Comparison of ENCODE assay signal across 8 mouse cellular contexts in genomic region chr4:149049351-149050159, GRCm38 (mm10). TPM values are rescaled to one million over a fixed set of nuclear protein-coding genes. Genes with fewer than 3 reads are reported as not detected.
A peak's percentile ranks its signal among the peaks of the same experiment; 100 is the strongest.
DNase-seq lines count a peak whose midpoint lies in the region; TF ChIP-seq lines count a peak whose summit lies in the region.

No protein-coding gene starts in this region.

- no peak overlapping the region for H3K4me3 ChIP-seq in kidney, adult 2 months (ENCODE audit: insufficient read depth, low read depth, low read length)

- TF ChIP-seq POLR2A in kidney, adult 2 months (IDR thresholded peaks at IDR 0.05; ENCODE audit: low read depth, low read length): no peak

- H3K36me3 ChIP-seq in kidney, adult 2 months (ENCODE audit: control insufficient read depth, insufficient read depth, low read length): no peaks in the 10 kb centered on the region

- peak overlapping the region; percentile 44 for H3K27ac ChIP-seq in kidney, adult 2 months (ENCODE audit: insufficient read depth, low read depth, low read length)

- no peak for TF ChIP-seq CTCF in kidney, adult 2 months (conservative IDR thresholded peaks at IDR 0.05; ENCODE audit: insufficient read depth, insufficient read length, low read depth, low read length)

- DNase-seq in 3134 (ENCODE audit: extremely low read depth, insufficient read length, low spot score) (peak; percentile 77), R1 (ENCODE audit: low read depth, low spot score) (peak; percentile 74)
- peak; percentile 56 for DNase-seq in forelimb bud, embryonic 11.5 days (ENCODE audit: low read depth, low spot score)
- peak; percentile 76 for DNase-seq in kidney, adult 2 months
- DNase-seq in lung, postnatal 14 days: peak; percentile 40
- peak; percentile 46 for DNase-seq in yolk sac, embryonic 10.5 days (ENCODE audit: low spot score)
- DNase-seq in left cerebral cortex, postnatal 4 days: no peak
- no peak for DNase-seq in right cerebral cortex, postnatal 14 days

- intact Hi-C loops in left cerebral cortex, postnatal 4 days (cut with DNase I): no loop called here

- peaks cover 27% of the 10 kb centered on the region for H3K4me1 ChIP-seq in kidney, adult 2 months (ENCODE audit: control insufficient read depth, insufficient read depth, low read length)

- no peaks in the 10 kb centered on the region for H3K27me3 ChIP-seq in kidney, adult 2 months (replicated peaks; ENCODE audit: control insufficient read depth, insufficient read depth, low read length)

- 6% methylated on average over 16 of the region's 16 CpGs for WGBS in kidney, adult 2 months

RNA-seq across cellular contexts. Expression of gene Pex14, which starts 50.1 kb away (rescaled TPM):
- polyA plus RNA-seq in kidney, adult 2 months (2012; rRNA removed): 49.3 and 55.0 TPM in 2 replicates
- total RNA-seq in left cerebral cortex, postnatal 4 days (2021): 10 to 100 TPM; 38.2 to 40.8 TPM

RNA-seq across cellular contexts. Expression of gene Dffa, which starts 54.4 kb away (rescaled TPM):
- polyA plus RNA-seq in kidney, adult 2 months (2012; rRNA removed): 20.1 and 20.8 TPM in 2 replicates
- 10 to 100 TPM; 40.8 to 45.9 TPM for total RNA-seq in left cerebral cortex, postnatal 4 days (2021)

Comparison
In these comparisons a context has a peak if more than half of its experiments do, and no peak if none do; other contexts are left out.
1. DNase-seq: peak in 3134 (single experiment), R1 (single experiment), forelimb bud, embryonic 11.5 days (single experiment), kidney, adult 2 months (single experiment), lung, postnatal 14 days (single experiment) and yolk sac, embryonic 10.5 days (single experiment); none in left cerebral cortex, postnatal 4 days (single experiment) and right cerebral cortex, postnatal 14 days (single experiment).